Mouse (Mus musculus) embryonic facial prominence, embryonic 11.5 days (tissue): ENCODE measurements around the gene Khdc1b. TPM values are rescaled to one million over a fixed set of nuclear protein-coding genes. Genes with fewer than 3 reads are reported as not detected.

Experiments used
- ATAC-seq: fragments of 200-750 bp; cut with Nextera tagmentation; replicated peaks from 2 replicates; pipeline ENCODE4 v1.8.0; 2017; ENCODE audit warnings: low read depth; ENCODE audit not compliant: insufficient number of reproducible peaks, low FRiP score, low TSS enrichment
- DNase-seq: peaks from one replicate; pipeline ENCODE4 v3.0.0-alpha.2; 2015; ENCODE audit warnings: low spot score
- H3K27ac ChIP-seq: fragments of 300-500 bp; sonication (generic); replicated peaks from 2 replicates; pipeline ENCODE4 v1.5.1; 2014; ENCODE audit warnings: mild to moderate bottlenecking, low read depth, low read length, control low read depth
- H3K27me3 ChIP-seq: fragments of 300-500 bp; sonication (generic); 2 replicates; pipeline ENCODE4 v1.6.1; 2014; ENCODE audit warnings: mild to moderate bottlenecking, low read length, moderate library complexity, mixed read lengths; ENCODE audit not compliant: control insufficient read depth, insufficient read depth
- H3K36me3 ChIP-seq: fragments of 300-500 bp; sonication (generic); replicated peaks from 2 replicates; pipeline ENCODE4 v1.6.1; 2014; ENCODE audit warnings: low read depth, mild to moderate bottlenecking, low read length, moderate library complexity, mixed read lengths; ENCODE audit not compliant: control insufficient read depth, insufficient read depth
- H3K4me1 ChIP-seq: fragments of 300-500 bp; sonication (generic); 2 replicates; pipeline ENCODE4 v1.6.1; 2014; ENCODE audit warnings: low read length, mixed read lengths; ENCODE audit not compliant: control insufficient read depth, insufficient read depth
- H3K4me2 ChIP-seq: fragments of 300-500 bp; sonication (generic); 2 replicates; pipeline ENCODE4 v1.6.1; 2014; ENCODE audit warnings: low read depth, mild to moderate bottlenecking, control low read depth, low read length, moderate library complexity
- H3K4me3 ChIP-seq: fragments of 300-500 bp; sonication (generic); 2 replicates; pipeline ENCODE4 v1.5.1; 2014; ENCODE audit warnings: low read depth, low read length, control low read depth
- H3K9ac ChIP-seq: fragments of 300-500 bp; sonication (generic); replicated peaks from 2 replicates; pipeline ENCODE4 v1.6.1; 2014; ENCODE audit warnings: mild to moderate bottlenecking, control low read depth, low read length
- H3K9me3 ChIP-seq: fragments of 300-500 bp; sonication (generic); replicated peaks from 2 replicates; pipeline ENCODE4 v1.6.1; 2016; ENCODE audit warnings: mild to moderate bottlenecking, low read length, inconsistent platforms, mixed read lengths; ENCODE audit not compliant: control insufficient read depth
- WGBS: fragments of 180-500 bp; shearing (Covaris S2); extraction: QIAGEN DNeasy Blood & Tissue Kit; methylation state at CpG from one replicate; pipeline ENCODE4 v1.1.7; 2014; 5-methylcytosine and 5-hydroxymethylcytosine counted together
- polyA plus RNA-seq: library from polyadenylated mRNA; unstranded; fragments of >200 nt; fragmentation: Nextera tagmentation; extraction: Ambion mirVana; gene quantifications from 2 replicates; pipeline ENCODE4 v1.2.1, GENCODE M21; 2014

The Khdc1b gene
- polyA plus RNA-seq, 1 experiment from 2014 or later: not detected

GRCm38 (mm10) chr1:21402804-21403203 is 19.4 kb downstream of the Khdc1b start:
- H3K27me3 ChIP-seq: no peaks in the 10 kb centered on the region
- no peaks in the 10 kb centered on the region for H3K9me3 ChIP-seq
- DNase-seq (no peak), ATAC-seq (no peak)
- 88% methylated on average over 8 of the region's 8 CpGs for WGBS
- H3K9ac ChIP-seq: no peak overlapping the region
- H3K4me1 ChIP-seq: no peaks in the 10 kb centered on the region
- no peak overlapping the region for H3K4me3 ChIP-seq
- H3K27ac ChIP-seq: no peak overlapping the region
- no peaks in the 10 kb centered on the region for H3K36me3 ChIP-seq
- no peak overlapping the region for H3K4me2 ChIP-seq

GRCm38 (mm10) chr1:21407266-21407665 is 23.9 kb downstream of the Khdc1b start:
- no peaks in the 10 kb centered on the region for H3K27me3 ChIP-seq
- H3K4me3 ChIP-seq: no peak overlapping the region
- H3K4me1 ChIP-seq: no peaks in the 10 kb centered on the region
- no peaks in the 10 kb centered on the region for H3K36me3 ChIP-seq
- H3K9me3 ChIP-seq: no peaks in the 10 kb centered on the region
- no peak overlapping the region for H3K4me2 ChIP-seq
- ATAC-seq: no peak
- no peak overlapping the region for H3K27ac ChIP-seq
- 78% methylated on average over 2 of the region's 2 CpGs for WGBS
- DNase-seq: no peak
- no peak overlapping the region for H3K9ac ChIP-seq

- no peaks in the 10 kb centered on the region for H3K4me1 ChIP-seq
- no peak overlapping the region for H3K4me3 ChIP-seq
- peak; percentile 88 for DNase-seq
- no peak overlapping the region for H3K4me2 ChIP-seq
- no peaks in the 10 kb centered on the region for H3K36me3 ChIP-seq
- no peaks in the 10 kb centered on the region for H3K9me3 ChIP-seq
- no peak for ATAC-seq
- no peaks in the 10 kb centered on the region for H3K27me3 ChIP-seq
- WGBS: 61% methylated on average over 18 of the region's 18 CpGs
- no peak overlapping the region for H3K27ac ChIP-seq
- H3K9ac ChIP-seq: no peak overlapping the region
Observed at GRCm38 (mm10) chr1:21411331-21412196, 28.2 kb downstream of the Khdc1b start.

- no peak overlapping the region for H3K4me2 ChIP-seq
- no peaks in the 10 kb centered on the region for H3K36me3 ChIP-seq
- WGBS: 85% methylated on average over 2 of the region's 2 CpGs
- no peak overlapping the region for H3K4me3 ChIP-seq
- no peaks in the 10 kb centered on the region for H3K9me3 ChIP-seq
- no peaks in the 10 kb centered on the region for H3K27me3 ChIP-seq
- H3K4me1 ChIP-seq: no peaks in the 10 kb centered on the region
- H3K27ac ChIP-seq: no peak overlapping the region
- ATAC-seq (no peak), DNase-seq (no peak)
- no peak overlapping the region for H3K9ac ChIP-seq
Observed at GRCm38 (mm10) chr1:21412197-21412555, 28.8 kb downstream of the Khdc1b start.

GRCm38 (mm10) chr1:21419370-21419769 is 36.0 kb downstream of the Khdc1b start:
- no peak overlapping the region for H3K4me2 ChIP-seq
- no peak overlapping the region for H3K27ac ChIP-seq
- no peak overlapping the region for H3K9ac ChIP-seq
- no peaks in the 10 kb centered on the region for H3K36me3 ChIP-seq
- H3K4me1 ChIP-seq: no peaks in the 10 kb centered on the region
- ATAC-seq (no peak), DNase-seq (peak; percentile 39)
- no peaks in the 10 kb centered on the region for H3K9me3 ChIP-seq
- H3K27me3 ChIP-seq: no peaks in the 10 kb centered on the region
- no peak overlapping the region for H3K4me3 ChIP-seq

- Histone ChIP-seq H3K27me3 (no peaks in the 10 kb centered on the region), H3K27ac (no peak overlapping the region), H3K36me3 (no peaks in the 10 kb centered on the region), H3K4me2 (no peak overlapping the region), H3K4me1 (no peaks in the 10 kb centered on the region), H3K4me3 (no peak overlapping the region), H3K9me3 (no peaks in the 10 kb centered on the region), H3K9ac (no peak overlapping the region)
- 94% methylated on average over 2 of the region's 2 CpGs for WGBS
- ATAC-seq (no peak), DNase-seq (no peak)
Observed at GRCm38 (mm10) chr1:21425654-21426053, 42.3 kb downstream of the Khdc1b start.

GRCm38 (mm10) chr1:21428079-21428478 is 44.7 kb downstream of the Khdc1b start:
- no peaks in the 10 kb centered on the region for H3K36me3 ChIP-seq
- ATAC-seq: no peak
- H3K27me3 ChIP-seq: no peaks in the 10 kb centered on the region
- WGBS: 67% methylated on average over 4 of the region's 4 CpGs
- no peak overlapping the region for H3K9ac ChIP-seq
- no peak overlapping the region for H3K27ac ChIP-seq
- H3K4me1 ChIP-seq: no peaks in the 10 kb centered on the region
- H3K9me3 ChIP-seq: no peaks in the 10 kb centered on the region
- DNase-seq: no peak
- no peak overlapping the region for H3K4me2 ChIP-seq
- H3K4me3 ChIP-seq: no peak overlapping the region

GRCm38 (mm10) chr1:21431666-21432065 is 48.3 kb downstream of the Khdc1b start:
- H3K27ac ChIP-seq: no peak overlapping the region
- no peak overlapping the region for H3K4me3 ChIP-seq
- ATAC-seq: no peak
- H3K27me3 ChIP-seq: no peaks in the 10 kb centered on the region
- no peaks in the 10 kb centered on the region for H3K36me3 ChIP-seq
- no peaks in the 10 kb centered on the region for H3K4me1 ChIP-seq
- 86% methylated on average over 3 of the region's 3 CpGs for WGBS
- no peak overlapping the region for H3K9ac ChIP-seq
- DNase-seq: no peak
- no peak overlapping the region for H3K4me2 ChIP-seq
- no peaks in the 10 kb centered on the region for H3K9me3 ChIP-seq
